Mouse (Mus musculus) limb, embryonic 15.5 days (tissue): Measurements from ENCODE around the gene Ift46. TPM values are rescaled to one million over a fixed set of nuclear protein-coding genes. Genes with fewer than 3 reads are reported as not detected.
A peak's percentile ranks its signal among the peaks of the same experiment; 100 is the strongest.

Source experiments
- ATAC-seq: fragments of 200-750 bp; cut with Nextera tagmentation; 2 replicates; pipeline ENCODE4 v1.8.0; 2017; ENCODE audit warnings: low read depth, moderate TSS enrichment; ENCODE audit not compliant: insufficient number of reproducible peaks, low FRiP score, low TSS enrichment
- H3K27ac ChIP-seq: fragments of 300-500 bp; sonication (generic); 2 replicates; pipeline ENCODE4 v1.5.1; 2015; ENCODE audit warnings: moderate library complexity, mild to moderate bottlenecking, inconsistent platforms
- H3K27me3 ChIP-seq: fragments of 300-500 bp; sonication (generic); 2 replicates; pipeline ENCODE4 v1.6.1; 2015; ENCODE audit warnings: inconsistent platforms
- H3K36me3 ChIP-seq: fragments of 300-500 bp; sonication (generic); 2 replicates; pipeline ENCODE4 v1.6.1; 2015; ENCODE audit warnings: inconsistent platforms
- H3K4me1 ChIP-seq: fragments of 300-500 bp; sonication (generic); 2 replicates; pipeline ENCODE4 v1.6.1; 2015; ENCODE audit warnings: inconsistent platforms
- H3K4me2 ChIP-seq: fragments of 300-500 bp; sonication (generic); 2 replicates; pipeline ENCODE4 v1.6.1; 2015; ENCODE audit warnings: mild to moderate bottlenecking, inconsistent platforms
- H3K4me3 ChIP-seq: fragments of 300-500 bp; sonication (generic); 2 replicates; pipeline ENCODE4 v1.5.1; 2015; ENCODE audit warnings: mild to moderate bottlenecking, inconsistent platforms
- H3K9ac ChIP-seq: fragments of 300-500 bp; sonication (generic); 2 replicates; pipeline ENCODE4 v1.6.1; 2015; ENCODE audit warnings: inconsistent platforms
- H3K9me3 ChIP-seq: fragments of 300-500 bp; sonication (generic); 2 replicates; pipeline ENCODE4 v1.6.1; 2016; ENCODE audit warnings: inconsistent platforms
- WGBS: fragments of 180-500 bp; shearing (Covaris S2); methylation state at CpG from one replicate; pipeline ENCODE4 v1.1.7; 2015; 5-methylcytosine and 5-hydroxymethylcytosine counted together
- polyA plus RNA-seq: library from polyadenylated mRNA; unstranded; fragments of >200 nt; fragmentation: Nextera tagmentation; extraction: Ambion mirVana; gene quantifications from 2 replicates; pipeline ENCODE4 v1.2.1, GENCODE M21; 2015

Ift46 gene
- polyA plus RNA-seq = 106 and 117 TPM in 2 replicates

- peak within 1 kb of the TSS; percentile 95 for H3K4me3 ChIP-seq
- no peaks in the 10 kb centered on the region for H3K9me3 ChIP-seq
- peak within 1 kb of the TSS; percentile 99 for H3K9ac ChIP-seq
- H3K4me1 ChIP-seq = peaks cover 17% of the 10 kb centered on the region
- peak within 1 kb of the TSS; percentile 49 for H3K4me2 ChIP-seq
- peak; percentile 88 for ATAC-seq
- H3K36me3 ChIP-seq = no peaks in the 10 kb centered on the region
- no peaks in the 10 kb centered on the region for H3K27me3 ChIP-seq
- WGBS = under 1% methylated on average over 82 of the region's 82 CpGs
- peak within 1 kb of the TSS; percentile 99 for H3K27ac ChIP-seq
These were observed at the start of gene Ift46, which contains the start of gene Arcn1 for GRCm38 (mm10) chr9:44767101-44768028. Ift46 (plus strand) TSS chr9:44767908. Arcn1 (minus strand) TSS chr9:44767845.

- Histone ChIP-seq H3K9ac (no peak overlapping the region), H3K36me3 (peaks cover 55% of the 10 kb centered on the region), H3K27ac (0 out of 2 replicates have a peak overlapping the region, but pooled peaks have one; percentile 0), H3K4me2 (no peak overlapping the region), H3K4me1 (peaks cover 40% of the 10 kb centered on the region), H3K9me3 (no peaks in the 10 kb centered on the region), H3K27me3 (no peaks in the 10 kb centered on the region), H3K4me3 (no peak overlapping the region)
- WGBS = 63% methylated on average over 12 of the region's 12 CpGs
- ATAC-seq = no peak
These were observed 48.6 kb upstream of the Ift46 start for GRCm38 (mm10) chr9:44718937-44719631.

GRCm38 (mm10) chr9:44719632-44720357, 47.9 kb upstream of the Ift46 start:
- H3K27ac ChIP-seq = peak overlapping the region; percentile 71; the same call in 1 of the 2 replicates
- H3K36me3 ChIP-seq = peaks cover 54% of the 10 kb centered on the region
- H3K4me3 ChIP-seq = peak overlapping the region; percentile 57
- ATAC-seq = no peak
- H3K4me2 ChIP-seq = peak overlapping the region; percentile 60
- 58% methylated on average over 8 of the region's 8 CpGs for WGBS
- peaks cover 48% of the 10 kb centered on the region for H3K4me1 ChIP-seq
- H3K27me3 ChIP-seq = no peaks in the 10 kb centered on the region
- no peak overlapping the region; the same call in 1 of the 2 replicates for H3K9ac ChIP-seq
- H3K9me3 ChIP-seq = no peaks in the 10 kb centered on the region

GRCm38 (mm10) chr9:44720358-44721153, 47.2 kb upstream of the Ift46 start:
- Histone ChIP-seq H3K4me3 (peak overlapping the region; percentile 57), H3K9me3 (no peaks in the 10 kb centered on the region), H3K27ac (peak overlapping the region; percentile 71), H3K36me3 (peaks cover 52% of the 10 kb centered on the region), H3K27me3 (no peaks in the 10 kb centered on the region), H3K4me2 (peak overlapping the region; percentile 60), H3K9ac (peak overlapping the region; percentile 39), H3K4me1 (peaks cover 55% of the 10 kb centered on the region)
- 12% methylated on average over 9 of the region's 9 CpGs for WGBS
- no peak for ATAC-seq

- peak overlapping the region; percentile 57 for H3K4me3 ChIP-seq
- peak overlapping the region; percentile 60 for H3K4me2 ChIP-seq
- ATAC-seq = peak; percentile 78
- peaks cover 61% of the 10 kb centered on the region for H3K4me1 ChIP-seq
- H3K27me3 ChIP-seq = no peaks in the 10 kb centered on the region
- peak overlapping the region; percentile 39 for H3K9ac ChIP-seq
- peaks cover 50% of the 10 kb centered on the region for H3K36me3 ChIP-seq
- H3K27ac ChIP-seq = peak overlapping the region; percentile 71
- WGBS = under 1% methylated on average over 39 of the region's 40 CpGs
- no peaks in the 10 kb centered on the region for H3K9me3 ChIP-seq
These were observed 46.4 kb upstream of the Ift46 start for GRCm38 (mm10) chr9:44721154-44721876.

GRCm38 (mm10) chr9:44721877-44722186, 45.9 kb upstream of the Ift46 start:
- 0 out of 2 replicates have a peak overlapping the region, but pooled peaks have one; percentile 57 for H3K4me3 ChIP-seq
- no peak overlapping the region for H3K4me2 ChIP-seq
- H3K27me3 ChIP-seq = no peaks in the 10 kb centered on the region
- WGBS = 85% methylated on average over 3 of the region's 3 CpGs
- H3K9ac ChIP-seq = no peak overlapping the region
- H3K36me3 ChIP-seq = peaks cover 50% of the 10 kb centered on the region
- ATAC-seq = no peak
- H3K9me3 ChIP-seq = no peaks in the 10 kb centered on the region
- H3K27ac ChIP-seq = peak overlapping the region; percentile 71
- H3K4me1 ChIP-seq = peaks cover 66% of the 10 kb centered on the region

- H3K27me3 ChIP-seq = no peaks in the 10 kb centered on the region
- 67% methylated on average over 7 of the region's 7 CpGs for WGBS
- ATAC-seq = no peak
- peaks cover 72% of the 10 kb centered on the region for H3K4me1 ChIP-seq
- H3K36me3 ChIP-seq = peaks cover 50% of the 10 kb centered on the region
- H3K27ac ChIP-seq = 0 out of 2 replicates have a peak overlapping the region, but pooled peaks have one; percentile 61
- no peak overlapping the region for H3K4me3 ChIP-seq
- no peaks in the 10 kb centered on the region for H3K9me3 ChIP-seq
- H3K9ac ChIP-seq = no peak overlapping the region
- H3K4me2 ChIP-seq = no peak overlapping the region
These were observed 45.1 kb upstream of the Ift46 start for GRCm38 (mm10) chr9:44722575-44722974.

- Histone ChIP-seq H3K4me3 (no peak overlapping the region), H3K9ac (no peak overlapping the region), H3K27ac (peak overlapping the region; percentile 61; the same call in 1 of the 2 replicates), H3K36me3 (peaks cover 47% of the 10 kb centered on the region), H3K4me2 (no peak overlapping the region), H3K9me3 (no peaks in the 10 kb centered on the region), H3K4me1 (peaks cover 72% of the 10 kb centered on the region), H3K27me3 (no peaks in the 10 kb centered on the region)
- no peak for ATAC-seq
- 46% methylated on average over 7 of the region's 7 CpGs for WGBS
These were observed 44.7 kb upstream of the Ift46 start for GRCm38 (mm10) chr9:44723008-44723407.

- no peak overlapping the region for H3K9ac ChIP-seq
- peaks cover 42% of the 10 kb centered on the region for H3K36me3 ChIP-seq
- 60% methylated on average over 11 of the region's 11 CpGs for WGBS
- peak overlapping the region; percentile 61; the same call in 1 of the 2 replicates for H3K27ac ChIP-seq
- no peak for ATAC-seq
- no peak overlapping the region for H3K4me2 ChIP-seq
- H3K4me1 ChIP-seq = peaks cover 72% of the 10 kb centered on the region
- no peak overlapping the region for H3K4me3 ChIP-seq
- H3K27me3 ChIP-seq = no peaks in the 10 kb centered on the region
- no peaks in the 10 kb centered on the region for H3K9me3 ChIP-seq
These were observed 44.1 kb upstream of the Ift46 start for GRCm38 (mm10) chr9:44723521-44724041.

GRCm38 (mm10) chr9:44724223-44724622, 43.5 kb upstream of the Ift46 start:
- Histone ChIP-seq H3K9me3 (no peaks in the 10 kb centered on the region), H3K4me1 (peaks cover 69% of the 10 kb centered on the region), H3K9ac (no peak overlapping the region), H3K36me3 (peaks cover 42% of the 10 kb centered on the region), H3K27ac (peak overlapping the region; percentile 61), H3K4me3 (no peak overlapping the region), H3K4me2 (no peak overlapping the region), H3K27me3 (no peaks in the 10 kb centered on the region)
- ATAC-seq = no peak
- WGBS = 71% methylated on average over 6 of the region's 6 CpGs
